Mouse (Mus musculus): Measurements from ENCODE around the gene Gm28048. TPM values are rescaled to one million over a fixed set of nuclear protein-coding genes. Genes with fewer than 3 reads are reported as not detected.

Gm28048 gene
- polyA plus RNA-seq, 1 experiment from 2014 or later, result 19.3 TPM

- H3K9ac ChIP-seq, result no peak overlapping the region
- no peaks in the 10 kb centered on the region for H3K27me3 ChIP-seq
- no peak overlapping the region for H3K4me2 ChIP-seq
- H3K27ac ChIP-seq, result no peak overlapping the region
- H3K9me3 ChIP-seq (replicated peaks), result no peaks in the 10 kb centered on the region
- ATAC-seq (replicated peaks; ENCODE audit: low FRiP score), result no peak
- WGBS, result 83% methylated on average over 7 of the region's 7 CpGs
- H3K4me1 ChIP-seq, result no peaks in the 10 kb centered on the region
- H3K36me3 ChIP-seq, result no peaks in the 10 kb centered on the region
- no peak overlapping the region for H3K4me3 ChIP-seq (replicated peaks)
These were observed 166.0 kb downstream of the Gm28048 start for GRCm38 (mm10) chr11:22815877-22816276.

GRCm38 (mm10) chr11:22815143-22815542 is 166.7 kb downstream of the Gm28048 start:
- H3K4me3 ChIP-seq (replicated peaks), result no peak overlapping the region
- H3K36me3 ChIP-seq, result no peaks in the 10 kb centered on the region
- no peak overlapping the region for H3K27ac ChIP-seq
- H3K9ac ChIP-seq, result no peak overlapping the region
- no peaks in the 10 kb centered on the region for H3K4me1 ChIP-seq
- no peak for ATAC-seq (replicated peaks; ENCODE audit: low FRiP score)
- H3K4me2 ChIP-seq, result no peak overlapping the region
- H3K27me3 ChIP-seq, result no peaks in the 10 kb centered on the region
- no peaks in the 10 kb centered on the region for H3K9me3 ChIP-seq (replicated peaks)

GRCm38 (mm10) chr11:22813921-22814704 is 167.8 kb downstream of the Gm28048 start:
- H3K9me3 ChIP-seq (replicated peaks), result no peaks in the 10 kb centered on the region
- no peak for ATAC-seq (replicated peaks; ENCODE audit: low FRiP score)
- H3K4me1 ChIP-seq, result no peaks in the 10 kb centered on the region
- H3K4me3 ChIP-seq (replicated peaks), result no peak overlapping the region
- no peaks in the 10 kb centered on the region for H3K36me3 ChIP-seq
- no peaks in the 10 kb centered on the region for H3K27me3 ChIP-seq
- H3K27ac ChIP-seq, result no peak overlapping the region
- no peak overlapping the region for H3K9ac ChIP-seq
- 80% methylated on average over 5 of the region's 5 CpGs for WGBS
- H3K4me2 ChIP-seq, result no peak overlapping the region

- Histone ChIP-seq H3K9me3 (replicated peaks) (no peaks in the 10 kb centered on the region), H3K4me3 (replicated peaks) (no peak overlapping the region), H3K4me1 (no peaks in the 10 kb centered on the region), H3K27ac (no peak overlapping the region), H3K36me3 (no peaks in the 10 kb centered on the region), H3K4me2 (no peak overlapping the region), H3K9ac (no peak overlapping the region), H3K27me3 (no peaks in the 10 kb centered on the region)
- WGBS, result 82% methylated on average over 3 of the region's 3 CpGs
- ATAC-seq (replicated peaks; ENCODE audit: low FRiP score), result no peak
These were observed 168.5 kb downstream of the Gm28048 start for GRCm38 (mm10) chr11:22813427-22813826.

- no peak overlapping the region for H3K4me3 ChIP-seq (replicated peaks)
- no peak for ATAC-seq (replicated peaks; ENCODE audit: low FRiP score)
- no peak overlapping the region for H3K27ac ChIP-seq
- H3K4me2 ChIP-seq, result no peak overlapping the region
- WGBS, result 86% methylated on average over 3 of the region's 3 CpGs
- no peak overlapping the region for H3K9ac ChIP-seq
- H3K4me1 ChIP-seq, result no peaks in the 10 kb centered on the region
- H3K9me3 ChIP-seq (replicated peaks), result no peaks in the 10 kb centered on the region
- H3K27me3 ChIP-seq, result no peaks in the 10 kb centered on the region
- H3K36me3 ChIP-seq, result no peaks in the 10 kb centered on the region
These were observed 170.5 kb downstream of the Gm28048 start for GRCm38 (mm10) chr11:22811413-22811812.

DNA sequence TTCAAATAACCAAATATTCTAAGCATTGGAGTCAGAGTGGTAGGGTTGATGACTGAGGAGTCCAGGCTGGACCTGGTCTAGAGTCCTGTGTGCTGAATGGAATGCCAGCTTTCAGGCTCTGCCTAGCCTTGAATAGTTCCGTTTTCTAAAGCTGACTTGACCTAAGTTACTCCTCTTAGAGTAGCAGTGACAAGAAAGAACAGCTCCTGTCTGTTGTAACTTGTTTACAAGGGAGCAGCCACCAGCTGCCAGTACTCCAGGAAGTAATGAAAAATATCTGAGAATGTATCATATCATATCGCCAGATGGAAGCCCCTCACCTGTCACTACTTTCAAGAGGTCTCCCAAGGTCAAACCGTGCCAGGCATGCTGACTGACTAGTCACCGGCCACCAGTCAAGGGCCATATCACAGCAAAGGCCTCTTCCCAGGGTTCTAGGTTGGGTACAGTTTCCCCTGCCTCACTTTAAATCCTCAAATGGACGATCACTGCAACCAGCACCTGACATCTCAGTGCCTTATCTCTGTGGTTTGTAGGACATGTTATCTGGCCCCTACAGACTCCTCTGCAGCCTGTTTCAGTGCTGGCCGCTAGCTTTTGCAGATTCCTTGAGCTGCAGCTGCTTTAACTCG is 172.3 kb downstream of the Gm28048 start:
- H3K9me3 ChIP-seq (replicated peaks), result no peaks in the 10 kb centered on the region
- H3K27me3 ChIP-seq, result no peaks in the 10 kb centered on the region
- H3K27ac ChIP-seq, result no peak overlapping the region
- H3K4me3 ChIP-seq (replicated peaks), result no peak overlapping the region
- whole genome bisulfite sequencing, result 74% methylated on average over 7 of the region's 7 CpGs
- H3K4me1 ChIP-seq, result no peaks in the 10 kb centered on the region
- no peaks in the 10 kb centered on the region for H3K36me3 ChIP-seq
- no peak overlapping the region for H3K9ac ChIP-seq
- H3K4me2 ChIP-seq, result no peak overlapping the region
- no peak for ATAC-seq (replicated peaks; ENCODE audit: low FRiP score)

DNA sequence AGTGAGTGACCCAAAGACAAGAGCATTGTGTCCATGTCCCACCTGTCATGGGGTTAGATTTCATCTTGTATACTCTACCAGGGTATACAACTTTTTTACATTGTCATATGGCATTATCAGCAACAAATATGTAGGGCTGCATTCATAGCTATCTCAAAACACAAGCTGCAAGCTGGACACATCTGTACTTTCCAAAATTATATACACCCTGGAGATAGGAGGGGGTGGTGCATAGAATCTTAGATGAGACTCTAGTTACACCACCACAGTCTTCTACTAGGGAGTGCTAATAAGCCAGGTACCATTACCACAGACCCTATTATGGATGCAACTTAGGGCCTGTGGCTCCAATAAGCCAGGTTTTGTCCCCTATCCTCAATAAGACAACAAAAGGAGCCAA is 173.8 kb downstream of the Gm28048 start:
- Histone ChIP-seq H3K27me3 (no peaks in the 10 kb centered on the region), H3K4me3 (replicated peaks) (no peak overlapping the region), H3K36me3 (no peaks in the 10 kb centered on the region), H3K9ac (no peak overlapping the region), H3K9me3 (replicated peaks) (no peaks in the 10 kb centered on the region), H3K4me1 (no peaks in the 10 kb centered on the region), H3K27ac (no peak overlapping the region), H3K4me2 (no peak overlapping the region)
- ATAC-seq (replicated peaks; ENCODE audit: low FRiP score), result no peak

DNA sequence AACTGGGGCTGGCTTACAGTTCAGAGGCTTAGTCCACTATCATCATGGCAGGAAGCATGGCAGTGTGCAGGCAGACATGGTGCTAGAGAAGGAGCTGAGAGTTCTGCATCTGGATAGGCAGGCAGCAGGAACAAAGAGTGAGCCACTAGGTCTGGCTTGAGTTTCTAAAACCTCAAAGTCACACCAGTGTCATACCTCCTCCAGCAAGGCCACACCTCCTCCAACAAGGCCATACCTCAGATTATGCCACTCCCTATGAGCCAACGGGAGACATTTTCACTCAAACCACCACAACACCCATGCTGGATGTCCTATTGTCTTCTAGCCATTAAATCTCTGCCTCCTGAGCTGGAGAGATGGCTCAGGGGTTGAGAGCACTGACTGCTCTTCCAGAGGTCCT is 176.7 kb downstream of the Gm28048 start:
- 79% methylated on average over 1 of the region's 1 CpGs for WGBS
- no peak for ATAC-seq (replicated peaks; ENCODE audit: low FRiP score)
- Histone ChIP-seq H3K27ac (no peak overlapping the region), H3K36me3 (no peaks in the 10 kb centered on the region), H3K9ac (no peak overlapping the region), H3K4me2 (no peak overlapping the region), H3K27me3 (no peaks in the 10 kb centered on the region), H3K4me1 (peaks cover 6% of the 10 kb centered on the region), H3K4me3 (replicated peaks) (no peak overlapping the region), H3K9me3 (replicated peaks) (no peaks in the 10 kb centered on the region)

DNA sequence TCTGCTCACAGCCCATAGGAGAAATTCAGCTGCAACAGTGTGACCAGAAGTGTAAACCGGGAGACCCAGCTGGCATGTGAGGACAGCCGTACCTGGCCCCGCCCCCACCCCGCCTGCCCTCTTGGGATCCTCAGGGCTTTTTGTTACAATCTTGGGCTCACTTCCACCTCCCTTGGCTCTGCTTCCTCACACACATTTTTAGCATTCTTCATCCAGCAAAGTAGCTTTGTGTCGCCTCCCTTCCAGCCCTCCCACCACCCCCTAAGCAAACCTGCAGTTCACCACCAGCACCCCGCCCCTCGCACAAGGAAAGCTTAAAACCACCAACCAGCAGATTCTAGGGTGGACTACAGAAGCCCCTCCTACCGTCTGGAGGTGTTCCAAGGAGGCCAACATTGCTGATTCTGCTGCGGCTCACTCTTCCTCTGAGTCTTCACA is 181.9 kb downstream of the Gm28048 start:
- peak; percentile 84 for ATAC-seq (replicated peaks; ENCODE audit: low FRiP score)
- Histone ChIP-seq H3K4me2 (peak overlapping the region; percentile 37), H3K27me3 (no peaks in the 10 kb centered on the region), H3K36me3 (no peaks in the 10 kb centered on the region), H3K9ac (no peak overlapping the region), H3K27ac (peak overlapping the region; percentile 75), H3K9me3 (replicated peaks) (no peaks in the 10 kb centered on the region), H3K4me1 (peaks cover 14% of the 10 kb centered on the region), H3K4me3 (replicated peaks) (no peak overlapping the region)
- 18% methylated on average over 9 of the region's 9 CpGs for WGBS

- ATAC-seq (replicated peaks; ENCODE audit: low FRiP score), result no peak
- Histone ChIP-seq H3K4me3 (replicated peaks) (no peak overlapping the region), H3K9me3 (replicated peaks) (no peaks in the 10 kb centered on the region), H3K4me2 (no peak overlapping the region), H3K9ac (no peak overlapping the region), H3K27me3 (no peaks in the 10 kb centered on the region), H3K4me1 (peaks cover 14% of the 10 kb centered on the region), H3K27ac (peak overlapping the region; percentile 75; the same call in 1 of the 2 replicates), H3K36me3 (no peaks in the 10 kb centered on the region)
- WGBS, result 74% methylated on average over 5 of the region's 5 CpGs
These were observed 183.0 kb downstream of the Gm28048 start for GRCm38 (mm10) chr11:22798916-22799315.

DNA sequence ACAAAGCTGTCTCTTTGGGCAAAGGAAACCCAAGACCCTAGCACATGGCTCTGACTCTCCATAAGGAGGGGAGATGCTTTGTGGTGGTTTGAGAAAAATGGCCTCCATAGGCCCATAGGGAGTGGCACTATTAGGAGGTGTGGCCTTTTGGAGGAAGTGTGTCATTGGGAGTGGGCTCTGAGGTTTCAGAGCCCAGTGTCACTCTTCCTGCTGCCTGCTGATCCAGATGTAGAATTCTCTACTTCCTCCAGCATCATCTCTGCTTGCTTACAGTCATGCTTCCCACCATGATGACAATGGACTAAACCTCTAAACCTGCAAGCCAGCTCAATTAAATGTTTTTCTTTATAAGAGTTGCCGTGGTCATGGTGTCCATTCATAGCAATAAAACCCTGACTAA is 187.2 kb downstream of the Gm28048 start:
- Histone ChIP-seq H3K4me3 (replicated peaks) (no peak overlapping the region), H3K36me3 (no peaks in the 10 kb centered on the region), H3K4me2 (no peak overlapping the region), H3K9me3 (replicated peaks) (no peaks in the 10 kb centered on the region), H3K4me1 (peaks cover 3% of the 10 kb centered on the region; the same call in 1 of the 2 replicates), H3K27me3 (no peaks in the 10 kb centered on the region), H3K27ac (no peak overlapping the region), H3K9ac (no peak overlapping the region)
- 89% methylated on average over 1 of the region's 1 CpGs for WGBS
- no peak for ATAC-seq (replicated peaks; ENCODE audit: low FRiP score)

- no peak overlapping the region for H3K4me2 ChIP-seq
- no peaks in the 10 kb centered on the region for H3K9me3 ChIP-seq (replicated peaks)
- H3K36me3 ChIP-seq, result no peaks in the 10 kb centered on the region
- no peak overlapping the region for H3K27ac ChIP-seq
- no peaks in the 10 kb centered on the region for H3K4me1 ChIP-seq
- H3K9ac ChIP-seq, result no peak overlapping the region
- ATAC-seq (replicated peaks; ENCODE audit: low FRiP score), result no peak
- H3K27me3 ChIP-seq, result no peaks in the 10 kb centered on the region
- WGBS, result 89% methylated on average over 1 of the region's 1 CpGs
- no peak overlapping the region for H3K4me3 ChIP-seq (replicated peaks)
These were observed 188.0 kb downstream of the Gm28048 start for GRCm38 (mm10) chr11:22793881-22794203.

Data from kidney, embryonic 15.5 days (tissue).